Mouse (Mus musculus) lung, postnatal 0 days (tissue): ENCODE results near the gene Prtg.

ENCODE experiments used
- CTCF ChIP-seq: IDR thresholded peaks from 2 replicates; pipeline ENCODE4 v1.5.1; 2016; ENCODE audit warnings: antibody characterized with exemption, mild to moderate bottlenecking
- EP300 ChIP-seq: IDR thresholded peaks from 2 replicates; pipeline ENCODE4 v1.6.1; 2016; ENCODE audit warnings: antibody characterized with exemption, mild to moderate bottlenecking, control low read depth

DNA sequence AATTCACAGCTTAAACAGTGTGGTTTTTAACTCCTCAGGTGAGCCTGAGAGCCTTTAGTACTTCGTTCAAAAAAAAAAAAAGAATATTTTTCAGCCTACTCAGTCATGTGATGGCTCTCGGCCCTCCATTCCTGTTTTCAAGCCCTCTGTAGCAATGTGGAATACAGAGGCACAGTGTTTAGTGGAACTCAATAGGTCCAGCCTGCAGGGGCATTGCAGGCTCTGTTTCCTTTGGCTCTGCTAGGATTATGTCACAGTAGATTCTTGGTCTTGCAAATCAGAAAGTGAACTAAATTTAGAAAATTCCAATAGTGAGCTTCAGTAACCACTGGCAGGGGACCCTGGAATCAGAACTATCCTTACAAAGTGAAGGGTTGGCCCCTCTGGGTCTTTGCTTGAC, 62.1 kb downstream of the Prtg start:
- no peak for TF ChIP-seq CTCF
- TF ChIP-seq EP300: no peak
